Mouse (Mus musculus) MEL (cell line): ENCODE data around the gene P2rx1.

ENCODE experiments used
- BHLHE40 ChIP-seq: IDR thresholded peaks from 2 replicates; pipeline ENCODE4 v1.6.1; 2012; ENCODE audit warnings: low read depth, mild to moderate bottlenecking, inconsistent platforms, low read length, improper control_type of control experiment, borderline replicate concordance
- CHD2 ChIP-seq: IDR thresholded peaks from 2 replicates; pipeline ENCODE4 v1.6.1; 2011; ENCODE audit warnings: low read length, improper control_type of control experiment
- CTCF ChIP-seq, 3 experiments: IDR thresholded peaks in 2 of 3; conservative IDR thresholded peaks in 1 of 3; 2 replicates each; pipeline ENCODE4 v1.5.1; 2011 to 2012; ENCODE audit warnings: low read length in 3 of 3, low read depth in 2 of 3, mild to moderate bottlenecking in 2 of 3, improper control_type of control experiment in 1 of 3, inconsistent platforms in 1 of 3, mixed read lengths in 1 of 3, moderate library complexity in 1 of 3; ENCODE audit not compliant: control insufficient read depth in 1 of 3, insufficient read depth in 1 of 3, poor library complexity in 1 of 3, severe bottlenecking in 1 of 3
- ETS1 ChIP-seq: IDR thresholded peaks from 2 replicates; pipeline ENCODE4 v1.6.1; 2012; ENCODE audit warnings: low read depth, mild to moderate bottlenecking, inconsistent platforms, low read length, improper control_type of control experiment, moderate library complexity
- GATA1 ChIP-seq: IDR thresholded peaks from 2 replicates; pipeline ENCODE4 v1.6.1; 2011; ENCODE audit warnings: low read depth, low read length, improper control_type of control experiment
- HCFC1 ChIP-seq: IDR thresholded peaks from 2 replicates; pipeline ENCODE4 v1.6.1; 2012; ENCODE audit warnings: low read depth, mild to moderate bottlenecking, inconsistent platforms, low read length, improper control_type of control experiment, moderate library complexity
- MEF2A ChIP-seq: IDR thresholded peaks from 2 replicates; pipeline ENCODE4 v1.6.1; 2014; ENCODE audit warnings: low read depth, mild to moderate bottlenecking, inconsistent platforms, low read length, improper control_type of control experiment; ENCODE audit not compliant: poor library complexity, insufficient replicate concordance, severe bottlenecking; ENCODE audit errors: extremely low read depth
- POLR2A ChIP-seq, 2 experiments: IDR thresholded peaks; 2 replicates each; pipeline ENCODE4 v1.6.1; 2011 to 2012; ENCODE audit warnings: low read length in 2 of 2, mild to moderate bottlenecking in 2 of 2, control low read depth in 1 of 2, improper control_type of control experiment in 1 of 2, low read depth in 1 of 2, moderate library complexity in 1 of 2; ENCODE audit not compliant: control insufficient read depth in 1 of 2, insufficient read depth in 1 of 2, poor library complexity in 1 of 2
- TAL1 ChIP-seq: IDR thresholded peaks from 2 replicates; pipeline ENCODE4 v1.6.1; 2012; ENCODE audit warnings: mild to moderate bottlenecking, inconsistent platforms, low read length, moderate library complexity, mixed read lengths
- TBP ChIP-seq: IDR thresholded peaks from 2 replicates; pipeline ENCODE4 v1.8.0; 2011; ENCODE audit warnings: low read depth, low read length, improper control_type of control experiment
- TCF12 ChIP-seq: IDR thresholded peaks from 2 replicates; pipeline ENCODE4 v1.6.1; 2014; ENCODE audit warnings: low read depth, mild to moderate bottlenecking, inconsistent platforms, low read length, improper control_type of control experiment, moderate library complexity
- USF2 ChIP-seq, 2 experiments: IDR thresholded peaks; 2 replicates each; pipeline ENCODE4 v1.6.1; 2011 to 2012; ENCODE audit warnings: improper control_type of control experiment in 2 of 2, low read length in 2 of 2, borderline replicate concordance in 1 of 2, inconsistent platforms in 1 of 2, low read depth in 1 of 2, mild to moderate bottlenecking in 1 of 2; ENCODE audit not compliant: insufficient read depth in 1 of 2

DNA sequence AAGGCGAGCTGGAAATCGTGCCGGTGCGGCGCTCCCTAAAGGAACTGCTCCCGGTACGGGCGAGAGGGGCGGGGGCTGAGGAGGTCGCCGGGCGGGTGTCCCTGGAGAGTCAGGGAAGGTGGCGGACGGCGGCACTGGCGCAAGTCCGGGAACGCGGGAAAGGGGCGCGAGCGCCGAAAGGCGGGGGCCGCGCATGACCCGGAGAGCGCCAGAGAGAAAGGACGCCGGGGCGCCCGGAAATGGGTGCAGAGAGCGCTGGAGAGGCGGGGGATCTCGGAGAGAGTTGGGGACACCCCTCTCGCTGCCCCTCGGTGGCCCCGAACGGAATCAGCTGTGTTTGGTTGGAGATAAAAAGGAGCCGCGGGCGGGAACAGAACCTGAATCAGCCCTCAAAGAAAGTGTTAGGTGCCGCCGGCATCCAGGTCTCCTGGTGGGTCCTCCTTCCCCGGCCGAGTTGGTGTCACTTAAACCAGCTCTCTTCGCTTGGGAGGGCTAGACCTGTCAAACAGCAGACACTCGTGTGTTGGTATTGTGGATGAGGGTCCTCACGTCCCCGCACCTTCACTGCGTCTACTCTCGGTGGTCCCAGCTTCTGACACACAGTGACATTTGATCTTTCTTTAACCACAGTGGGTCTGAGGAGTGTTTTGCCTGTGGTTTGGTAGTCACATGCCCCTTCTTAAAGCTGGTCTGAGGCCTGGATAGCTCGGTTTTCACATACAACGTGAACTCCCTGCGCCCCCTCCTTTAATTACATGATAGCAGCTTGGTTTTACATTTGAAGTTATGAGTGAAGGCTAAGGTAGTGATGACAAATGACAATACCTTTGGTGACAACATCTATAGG lies 49.4 kb downstream of the P2rx1 start:
- TF ChIP-seq TCF12 (no peak), CTCF (IDR thresholded peaks at IDR 0.05 in 2 of 3, conservative IDR thresholded peaks at IDR 0.05 in 1 of 3; ENCODE audit: control insufficient read depth in 1 of 3, insufficient read depth in 1 of 3, low read depth in 2 of 3, low read length in 3 of 3, poor library complexity in 1 of 3, severe bottlenecking in 1 of 3) (no peak; a peak in 1 of 6 replicates), ETS1 (peak; percentile 27; the same call in 1 of the 2 replicates), POLR2A (IDR thresholded peaks at IDR 0.05; ENCODE audit: control insufficient read depth in 1 of 2, insufficient read depth in 1 of 2, low read depth in 1 of 2, low read length in 2 of 2, poor library complexity in 1 of 2) (no peak; a peak in 1 of 4 replicates), BHLHE40 (no peak), MEF2A (no peak), CHD2 (no peak), HCFC1 (no peak), TAL1 (no peak), TBP (no peak), GATA1 (0 out of 2 replicates have a peak, but pooled peaks have one; percentile 25), USF2 (IDR thresholded peaks at IDR 0.05; ENCODE audit: borderline replicate concordance in 1 of 2, insufficient read depth in 1 of 2, low read depth in 1 of 2, low read length in 2 of 2) (no peak)
